Mouse (Mus musculus): ENCODE results near the gene Smurf1. TPM values are rescaled to one million over a fixed set of nuclear protein-coding genes. Genes with fewer than 3 reads are reported as not detected.

The Smurf1 gene
- total RNA-seq, 1 experiment: 17.9 TPM

GRCm38 (mm10) chr5:144875227-144875626 lies 90.4 kb downstream of the Smurf1 start:
- in situ Hi-C loops (cut with MboI; ENCODE audit: low sequenced_read_pairs in 2 of 2, unreplicated experiment in 2 of 2): no loop called here
- DNase-seq (ENCODE audit: low read depth, low spot score): no peak
- Histone ChIP-seq H3K4me3 (ENCODE audit: insufficient read depth in 1 of 2, low read depth in 1 of 2, low read length in 2 of 2, poor library complexity in 1 of 2, severe bottlenecking in 1 of 2) (no peak overlapping the region), H3K27ac (ENCODE audit: insufficient read depth, low read depth, low read length, poor library complexity, severe bottlenecking) (no peak overlapping the region), H3K9ac (ENCODE audit: insufficient read depth, low read depth, low read length, poor library complexity, severe bottlenecking) (no peak overlapping the region), H3K36me3 (ENCODE audit: control insufficient read depth, insufficient read depth, low read length, poor library complexity, severe bottlenecking) (peaks cover 9% of the 10 kb centered on the region; the same call in 1 of the 2 replicates), H3K9me3 (ENCODE audit: control insufficient read depth, insufficient read depth, low read depth, low read length) (no peaks in the 10 kb centered on the region; the same call in 1 of the 2 replicates), H3K4me1 (ENCODE audit: control insufficient read depth in 2 of 2, insufficient read depth in 2 of 2, low read length in 2 of 2, poor library complexity in 1 of 2) (peaks cover 0 to 3% of the 10 kb centered on the region in 2 experiments; a peak in 1 of 4 replicates)
- TF ChIP-seq CHD2 (IDR thresholded peaks at IDR 0.05; ENCODE audit: low read depth, low read length) (no peak), HCFC1 (IDR thresholded peaks at IDR 0.05; ENCODE audit: borderline replicate concordance, insufficient read depth, low read length) (no peak), ZC3H11A (IDR thresholded peaks at IDR 0.05; ENCODE audit: borderline replicate concordance, low read depth, low read length) (no peak), MAFK (IDR thresholded peaks at IDR 0.05; ENCODE audit: insufficient read depth, low read depth, low read length) (no peak), ZNF384 (IDR thresholded peaks at IDR 0.05; ENCODE audit: low read depth, low read length) (no peak)

GRCm38 (mm10) chr5:144872867-144873266 lies 92.8 kb downstream of the Smurf1 start:
- Histone ChIP-seq H3K9ac (ENCODE audit: insufficient read depth, low read depth, low read length, poor library complexity, severe bottlenecking) (no peak overlapping the region), H3K36me3 (ENCODE audit: control insufficient read depth, insufficient read depth, low read length, poor library complexity, severe bottlenecking) (no peaks in the 10 kb centered on the region; the same call in 1 of the 2 replicates), H3K4me1 (ENCODE audit: control insufficient read depth in 2 of 2, insufficient read depth in 2 of 2, low read length in 2 of 2, poor library complexity in 1 of 2) (peaks cover 0 to 10% of the 10 kb centered on the region in 2 experiments; a peak in 1 of 4 replicates), H3K27ac (ENCODE audit: insufficient read depth, low read depth, low read length, poor library complexity, severe bottlenecking) (no peak overlapping the region), H3K4me3 (ENCODE audit: insufficient read depth in 1 of 2, low read depth in 1 of 2, low read length in 2 of 2, poor library complexity in 1 of 2, severe bottlenecking in 1 of 2) (no peak overlapping the region), H3K9me3 (ENCODE audit: control insufficient read depth, insufficient read depth, low read depth, low read length) (no peaks in the 10 kb centered on the region)
- no peak for TF ChIP-seq ZNF384 (IDR thresholded peaks at IDR 0.05; ENCODE audit: low read depth, low read length)
- TF ChIP-seq MAFK (IDR thresholded peaks at IDR 0.05; ENCODE audit: insufficient read depth, low read depth, low read length): no peak
- no peak for TF ChIP-seq HCFC1 (IDR thresholded peaks at IDR 0.05; ENCODE audit: borderline replicate concordance, insufficient read depth, low read length)
- TF ChIP-seq CHD2 (IDR thresholded peaks at IDR 0.05; ENCODE audit: low read depth, low read length): no peak
- no peak for TF ChIP-seq ZC3H11A (IDR thresholded peaks at IDR 0.05; ENCODE audit: borderline replicate concordance, low read depth, low read length)
- no peak for DNase-seq (ENCODE audit: low read depth, low spot score)
- in situ Hi-C loops (cut with MboI; ENCODE audit: low sequenced_read_pairs in 2 of 2, unreplicated experiment in 2 of 2): loop anchor here in 1 of 2 experiments (25.0 kb wide), 1 partner anchor 114 kb away; no protein-coding TSS in a partner anchor

DNA sequence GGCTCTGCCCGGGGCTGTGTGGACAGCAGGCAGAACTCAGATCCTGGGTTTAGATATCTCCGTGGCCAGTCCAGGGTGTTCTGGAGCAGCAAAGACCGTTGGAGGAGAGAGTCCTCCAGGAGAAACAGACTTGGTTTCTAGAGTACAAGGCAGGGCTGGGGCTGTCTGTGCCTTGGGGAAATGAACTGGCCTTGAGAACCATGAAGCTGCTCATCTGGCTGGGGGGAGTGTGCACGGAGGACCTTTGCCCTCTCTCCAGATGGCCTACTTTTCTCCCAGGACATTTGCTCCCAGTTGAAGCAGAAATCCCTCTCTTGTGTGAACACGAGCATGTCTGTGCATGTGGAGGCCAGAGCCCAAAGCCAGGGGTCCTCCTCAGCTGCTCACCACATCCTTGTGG lies 93.3 kb downstream of the Smurf1 start:
- Histone ChIP-seq H3K9me3 (ENCODE audit: control insufficient read depth, insufficient read depth, low read depth, low read length) (no peaks in the 10 kb centered on the region), H3K4me1 (ENCODE audit: control insufficient read depth in 2 of 2, insufficient read depth in 2 of 2, low read length in 2 of 2, poor library complexity in 1 of 2) (peaks cover 0 to 10% of the 10 kb centered on the region in 2 experiments; a peak in 1 of 4 replicates), H3K36me3 (ENCODE audit: control insufficient read depth, insufficient read depth, low read length, poor library complexity, severe bottlenecking) (no peaks in the 10 kb centered on the region; the same call in 1 of the 2 replicates), H3K9ac (ENCODE audit: insufficient read depth, low read depth, low read length, poor library complexity, severe bottlenecking) (no peak overlapping the region), H3K4me3 (ENCODE audit: insufficient read depth in 1 of 2, low read depth in 1 of 2, low read length in 2 of 2, poor library complexity in 1 of 2, severe bottlenecking in 1 of 2) (no peak overlapping the region), H3K27ac (ENCODE audit: insufficient read depth, low read depth, low read length, poor library complexity, severe bottlenecking) (no peak overlapping the region)
- in situ Hi-C loops (cut with MboI; ENCODE audit: low sequenced_read_pairs in 2 of 2, unreplicated experiment in 2 of 2): loop anchor here in 1 of 2 experiments (25.0 kb wide), 1 partner anchor 115 kb away; no protein-coding TSS in a partner anchor
- TF ChIP-seq ZC3H11A (IDR thresholded peaks at IDR 0.05; ENCODE audit: borderline replicate concordance, low read depth, low read length) (no peak), MAFK (IDR thresholded peaks at IDR 0.05; ENCODE audit: insufficient read depth, low read depth, low read length) (no peak), CHD2 (IDR thresholded peaks at IDR 0.05; ENCODE audit: low read depth, low read length) (no peak), ZNF384 (IDR thresholded peaks at IDR 0.05; ENCODE audit: low read depth, low read length) (no peak), HCFC1 (IDR thresholded peaks at IDR 0.05; ENCODE audit: borderline replicate concordance, insufficient read depth, low read length) (no peak)
- DNase-seq (ENCODE audit: low read depth, low spot score): no peak

DNA sequence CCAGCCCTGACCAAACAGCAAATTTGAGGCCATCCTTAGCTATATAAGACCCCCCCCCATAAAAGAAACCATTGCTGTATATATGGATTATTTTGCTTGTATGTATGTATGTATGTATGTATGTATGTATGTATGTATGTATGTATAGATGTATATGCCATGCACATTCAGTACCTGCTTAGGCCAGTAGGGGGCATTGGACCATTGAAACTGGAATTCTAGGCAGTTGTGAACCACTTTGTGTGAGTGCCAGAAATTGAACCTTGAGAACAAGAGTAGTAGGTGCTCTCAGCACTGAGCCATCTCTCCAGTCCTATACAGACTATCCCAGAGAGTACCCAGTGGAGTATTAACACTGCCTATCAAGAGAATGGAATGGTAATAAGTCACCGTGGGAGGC lies 93.9 kb downstream of the Smurf1 start:
- no peak overlapping the region for H3K9ac ChIP-seq (ENCODE audit: insufficient read depth, low read depth, low read length, poor library complexity, severe bottlenecking)
- TF ChIP-seq ZC3H11A (IDR thresholded peaks at IDR 0.05; ENCODE audit: borderline replicate concordance, low read depth, low read length) (no peak), MAFK (IDR thresholded peaks at IDR 0.05; ENCODE audit: insufficient read depth, low read depth, low read length) (no peak), CHD2 (IDR thresholded peaks at IDR 0.05; ENCODE audit: low read depth, low read length) (no peak), ZNF384 (IDR thresholded peaks at IDR 0.05; ENCODE audit: low read depth, low read length) (no peak), HCFC1 (IDR thresholded peaks at IDR 0.05; ENCODE audit: borderline replicate concordance, insufficient read depth, low read length) (no peak)
- H3K36me3 ChIP-seq (ENCODE audit: control insufficient read depth, insufficient read depth, low read length, poor library complexity, severe bottlenecking): no peaks in the 10 kb centered on the region; the same call in 1 of the 2 replicates
- no peak for DNase-seq (ENCODE audit: low read depth, low spot score)
- no peaks in the 10 kb centered on the region for H3K9me3 ChIP-seq (ENCODE audit: control insufficient read depth, insufficient read depth, low read depth, low read length)
- H3K4me1 ChIP-seq (ENCODE audit: control insufficient read depth in 2 of 2, insufficient read depth in 2 of 2, low read length in 2 of 2, poor library complexity in 1 of 2): peaks cover 0 to 8% of the 10 kb centered on the region in 2 experiments; a peak in 1 of 4 replicates
- no peak overlapping the region for H3K27ac ChIP-seq (ENCODE audit: insufficient read depth, low read depth, low read length, poor library complexity, severe bottlenecking)
- in situ Hi-C loops (cut with MboI; ENCODE audit: low sequenced_read_pairs in 2 of 2, unreplicated experiment in 2 of 2): loop anchor here in 1 of 2 experiments (25.0 kb wide), 1 partner anchor 116 kb away; no protein-coding TSS in a partner anchor
- no peak overlapping the region for H3K4me3 ChIP-seq (ENCODE audit: insufficient read depth in 1 of 2, low read depth in 1 of 2, low read length in 2 of 2, poor library complexity in 1 of 2, severe bottlenecking in 1 of 2)

All from ES-E14 (cell line).